Mouse (Mus musculus) forebrain, embryonic 13.5 days (tissue): Measurements from ENCODE around the gene Gm28047. TPM values are rescaled to one million over a fixed set of nuclear protein-coding genes. Genes with fewer than 3 reads are reported as not detected.
"Not testable (repeated sequence)": the region's sequence is repeated elsewhere in the genome, so short reads cannot be mapped to it uniquely, and the experiment has no call there.

ENCODE experiments used
- ATAC-seq: fragments of 200-750 bp; cut with Nextera tagmentation; 2 replicates; pipeline ENCODE4 v1.8.0; 2017
- H3K27ac ChIP-seq: fragments of 300-500 bp; sonication (generic); 2 replicates; pipeline ENCODE4 v1.5.1; 2015; ENCODE audit warnings: inconsistent platforms, mild to moderate bottlenecking, moderate library complexity
- H3K27me3 ChIP-seq: fragments of 300-500 bp; sonication (generic); 2 replicates; pipeline ENCODE4 v1.6.1; 2015; ENCODE audit warnings: mild to moderate bottlenecking, inconsistent platforms
- H3K36me3 ChIP-seq: fragments of 300-500 bp; sonication (generic); 2 replicates; pipeline ENCODE4 v1.6.1; 2015; ENCODE audit warnings: mild to moderate bottlenecking, inconsistent platforms; ENCODE audit not compliant: poor library complexity, severe bottlenecking
- H3K4me1 ChIP-seq: fragments of 300-500 bp; sonication (generic); 2 replicates; pipeline ENCODE4 v1.6.1; 2015; ENCODE audit warnings: inconsistent platforms
- H3K4me2 ChIP-seq: fragments of 300-500 bp; sonication (generic); 2 replicates; pipeline ENCODE4 v1.6.1; 2015; ENCODE audit warnings: inconsistent platforms, mild to moderate bottlenecking, moderate library complexity
- H3K4me3 ChIP-seq: fragments of 300-500 bp; sonication (generic); 2 replicates; pipeline ENCODE4 v1.5.1; 2015; ENCODE audit warnings: mild to moderate bottlenecking, inconsistent platforms
- H3K9ac ChIP-seq: fragments of 300-500 bp; sonication (generic); 2 replicates; pipeline ENCODE4 v1.6.1; 2015; ENCODE audit warnings: mild to moderate bottlenecking, inconsistent platforms
- H3K9me3 ChIP-seq: fragments of 300-500 bp; sonication (generic); replicated peaks from 2 replicates; pipeline ENCODE4 v1.6.1; 2016; ENCODE audit warnings: inconsistent platforms
- WGBS: fragments of 180-500 bp; shearing (Covaris S2); methylation state at CpG from one replicate; pipeline ENCODE4 v1.1.7; 2015; 5-methylcytosine and 5-hydroxymethylcytosine counted together
- polyA plus RNA-seq: library from polyadenylated mRNA; unstranded; fragments of >200 nt; fragmentation: Nextera tagmentation; extraction: Ambion mirVana; gene quantifications from 2 replicates; pipeline ENCODE4 v1.2.1, GENCODE M21; 2015

Gm28047 gene
- polyA plus RNA-seq, result not detected in 2 replicates

- Histone ChIP-seq H3K4me3 (peak within 1 kb of the TSS; percentile 57), H3K27ac (peak within 1 kb of the TSS; percentile 94), H3K9me3 (no peaks in the 10 kb centered on the region), H3K27me3 (no peaks in the 10 kb centered on the region), H3K9ac (peak within 1 kb of the TSS; percentile 75), H3K4me2 (peak within 1 kb of the TSS; percentile 83), H3K36me3 (no peaks in the 10 kb centered on the region), H3K4me1 (peaks cover 24% of the 10 kb centered on the region)
- under 1% methylated on average over 50 of the region's 51 CpGs for WGBS
- peak; percentile 99 for ATAC-seq
These were observed at the start of gene Gm28047, which contains the start of gene Atf7 for GRCm38 (mm10) chr15:102624970-102625686. Gene Gm28047 (minus strand): TSS chr15:102625067. Gene Atf7 (minus strand): TSS chr15:102625464.

GRCm38 (mm10) chr15:102673548-102673947, 48.7 kb upstream of the Gm28047 start:
- H3K9me3 ChIP-seq, result no peaks in the 10 kb centered on the region
- H3K27ac ChIP-seq, result peak overlapping the region; percentile 99

GRCm38 (mm10) chr15:102672215-102673071, 47.6 kb upstream of the Gm28047 start, which contains the start of gene Atp5g2:
Gene Atp5g2 (minus strand): TSS chr15:102672352.
- Histone ChIP-seq H3K4me3 (peak within 1 kb of the TSS; percentile 79), H3K36me3 (peaks cover 8% of the 10 kb centered on the region), H3K27me3 (no peaks in the 10 kb centered on the region), H3K9ac (peak within 1 kb of the TSS; percentile 92), H3K9me3 (no peaks in the 10 kb centered on the region), H3K27ac (peak within 1 kb of the TSS; percentile 99), H3K4me2 (peak within 1 kb of the TSS; percentile 84), H3K4me1 (peaks cover 41% of the 10 kb centered on the region)
- ATAC-seq, result peak; percentile 0; the same call in 1 of the 2 replicates
- WGBS, result 3% methylated on average over 37 of the region's 37 CpGs

More at GRCm38 (mm10) chr15:102673548-102673947, 48.7 kb upstream of the Gm28047 start:
- peak; percentile 55 for ATAC-seq
- no peak overlapping the region for H3K9ac ChIP-seq
- peaks cover 5% of the 10 kb centered on the region; the same call in 1 of the 2 replicates for H3K36me3 ChIP-seq
- WGBS, result 4% methylated on average over 10 of the region's 10 CpGs
- H3K27me3 ChIP-seq, result no peaks in the 10 kb centered on the region
- H3K4me3 ChIP-seq, result 0 out of 2 replicates have a peak overlapping the region, but pooled peaks have one; percentile 0
- H3K4me2 ChIP-seq, result peak overlapping the region; percentile 84
- H3K4me1 ChIP-seq, result peaks cover 41% of the 10 kb centered on the region

GRCm38 (mm10) chr15:102671721-102672214, 46.9 kb upstream of the Gm28047 start:
- Histone ChIP-seq H3K27me3 (no peaks in the 10 kb centered on the region), H3K9me3 (no peaks in the 10 kb centered on the region)

GRCm38 (mm10) chr15:102670767-102671575, 46.1 kb upstream of the Gm28047 start:
- Histone ChIP-seq H3K27ac (peak overlapping the region; percentile 99), H3K4me3 (peak overlapping the region; percentile 79), H3K4me1 (peaks cover 41% of the 10 kb centered on the region), H3K9me3 (no peaks in the 10 kb centered on the region), H3K9ac (peak overlapping the region; percentile 92), H3K4me2 (peak overlapping the region; percentile 84), H3K36me3 (peaks cover 21% of the 10 kb centered on the region), H3K27me3 (no peaks in the 10 kb centered on the region)
- under 1% methylated on average over 53 of the region's 53 CpGs for WGBS
- ATAC-seq, result peak; percentile 93

More at GRCm38 (mm10) chr15:102671721-102672214, 46.9 kb upstream of the Gm28047 start:
- 0% methylated on average over 32 of the region's 34 CpGs for WGBS
- H3K4me3 ChIP-seq, result peak overlapping the region; percentile 79
- peak; percentile 70 for ATAC-seq
- peaks cover 41% of the 10 kb centered on the region for H3K4me1 ChIP-seq
- H3K4me2 ChIP-seq, result peak overlapping the region; percentile 84
- H3K36me3 ChIP-seq, result peaks cover 14% of the 10 kb centered on the region
- peak overlapping the region; percentile 92 for H3K9ac ChIP-seq
- peak overlapping the region; percentile 99 for H3K27ac ChIP-seq

GRCm38 (mm10) chr15:102670281-102670680, 45.4 kb upstream of the Gm28047 start:
- H3K9ac ChIP-seq, result peak overlapping the region; percentile 92
- H3K4me3 ChIP-seq, result peak overlapping the region; percentile 79
- H3K36me3 ChIP-seq, result peaks cover 25% of the 10 kb centered on the region
- WGBS, result 13% methylated on average over 6 of the region's 6 CpGs
- ATAC-seq, result 0 out of 2 replicates have a peak, but pooled peaks have one; percentile 1
- H3K4me1 ChIP-seq, result peaks cover 41% of the 10 kb centered on the region
- H3K27me3 ChIP-seq, result no peaks in the 10 kb centered on the region
- H3K27ac ChIP-seq, result peak overlapping the region; percentile 99
- no peaks in the 10 kb centered on the region for H3K9me3 ChIP-seq
- peak overlapping the region; percentile 84 for H3K4me2 ChIP-seq

- Histone ChIP-seq H3K27ac (no peak overlapping the region), H3K9ac (peak overlapping the region; percentile 58), H3K4me1 (peaks cover 41% of the 10 kb centered on the region), H3K4me3 (peak overlapping the region; percentile 79), H3K4me2 (peak overlapping the region; percentile 84), H3K9me3 (no peaks in the 10 kb centered on the region), H3K36me3 (peaks cover 33% of the 10 kb centered on the region), H3K27me3 (no peaks in the 10 kb centered on the region)
- ATAC-seq, result no peak
- WGBS, result 89% methylated on average over 8 of the region's 8 CpGs
These were observed 44.7 kb upstream of the Gm28047 start for GRCm38 (mm10) chr15:102669571-102669970.

GRCm38 (mm10) chr15:102665494-102665893, 40.6 kb upstream of the Gm28047 start:
- no peaks in the 10 kb centered on the region for H3K9me3 ChIP-seq
- WGBS, result 59% methylated on average over 4 of the region's 4 CpGs
- H3K4me3 ChIP-seq, result no peak overlapping the region
- no peaks in the 10 kb centered on the region for H3K27me3 ChIP-seq
- ATAC-seq, result peak; percentile 38; the same call in 1 of the 2 replicates
- peaks cover 16% of the 10 kb centered on the region for H3K4me1 ChIP-seq
- H3K27ac ChIP-seq, result no peak overlapping the region
- H3K4me2 ChIP-seq, result no peak overlapping the region
- no peak overlapping the region for H3K9ac ChIP-seq
- H3K36me3 ChIP-seq, result peaks cover 71% of the 10 kb centered on the region

- no peaks in the 10 kb centered on the region for H3K9me3 ChIP-seq
- no peak overlapping the region for H3K9ac ChIP-seq
- no peak overlapping the region for H3K4me2 ChIP-seq
- H3K4me1 ChIP-seq, result 0 out of 2 replicates have a peak, but pooled peaks cover 3% of the 10 kb centered on the region
- peaks cover 74% of the 10 kb centered on the region for H3K36me3 ChIP-seq
- H3K27ac ChIP-seq, result no peak overlapping the region
- no peak overlapping the region for H3K4me3 ChIP-seq
- H3K27me3 ChIP-seq, result no peaks in the 10 kb centered on the region
- no peak for ATAC-seq
- 88% methylated on average over 8 of the region's 8 CpGs for WGBS
These were observed 39.0 kb upstream of the Gm28047 start for GRCm38 (mm10) chr15:102663825-102664224.

- not testable (repeated sequence) for H3K9me3 ChIP-seq, ATAC-seq, H3K4me3 ChIP-seq, H3K27me3 ChIP-seq, H3K4me1 ChIP-seq, H3K27ac ChIP-seq, H3K9ac ChIP-seq, H3K4me2 ChIP-seq
- H3K36me3 ChIP-seq, result peaks cover 73% of the 10 kb centered on the region
- 100% methylated on average over 1 of the region's 2 CpGs for WGBS
These were observed 37.7 kb upstream of the Gm28047 start for GRCm38 (mm10) chr15:102662601-102663000.

GRCm38 (mm10) chr15:102657926-102658381, 33.1 kb upstream of the Gm28047 start:
- Histone ChIP-seq H3K4me3 (no peak overlapping the region), H3K4me1 (peaks cover 6% of the 10 kb centered on the region; the same call in 1 of the 2 replicates), H3K36me3 (peaks cover 31% of the 10 kb centered on the region), H3K9me3 (no peaks in the 10 kb centered on the region), H3K4me2 (no peak overlapping the region), H3K27ac (no peak overlapping the region; the same call in 1 of the 2 replicates), H3K9ac (no peak overlapping the region), H3K27me3 (no peaks in the 10 kb centered on the region)
- 84% methylated on average over 3 of the region's 3 CpGs for WGBS
- no peak for ATAC-seq
